ENCODE assay signal across 9 mouse cellular contexts in genomic region chr7:63855283-63855682, GRCm38 (mm10).
DNase-seq lines count a peak whose midpoint lies in the region; ATAC-seq lines count a peak whose summit lies in the region.
"Had no signal": no experiment of that assay in that cellular context is flagged by ENCODE, and none has a peak within 500 bp of the region (broad histone marks: within the 10 kb centered on the region; RNA-seq: fewer than 3 reads in every experiment).

No protein-coding gene starts in this region.

- H3K4me2 ChIP-seq in forebrain, embryonic 14.5 days (ENCODE audit: low read length): no peak overlapping the region
- H3K4me2 ChIP-seq in forebrain, embryonic 13.5 days: no peak overlapping the region

- H3K27me3 ChIP-seq in forebrain, embryonic 14.5 days (replicated peaks; ENCODE audit: control insufficient read depth, insufficient read depth, low read length): no peaks in the 10 kb centered on the region
- no peaks in the 10 kb centered on the region for H3K27me3 ChIP-seq in forebrain, embryonic 13.5 days

- H3K36me3 ChIP-seq in forebrain, embryonic 14.5 days (ENCODE audit: control insufficient read depth, insufficient read depth, low read length): no peaks in the 10 kb centered on the region
- no peaks in the 10 kb centered on the region for H3K36me3 ChIP-seq in forebrain, embryonic 13.5 days (ENCODE audit: poor library complexity, severe bottlenecking)

- ATAC-seq in forebrain, embryonic 14.5 days: no peak
- ATAC-seq in forebrain, embryonic 13.5 days: no peak
- peak; percentile 73 for ATAC-seq in megakaryocyte progenitor cell, adult 5-6 weeks (replicated peaks; ENCODE audit: poor library complexity)

- no peak overlapping the region for H3K27ac ChIP-seq in forebrain, embryonic 14.5 days (ENCODE audit: low read depth, low read length)
- no peak overlapping the region for H3K27ac ChIP-seq in forebrain, embryonic 13.5 days

- WGBS in forebrain, embryonic 14.5 days: 76% methylated on average over 4 of the region's 4 CpGs
- 80% methylated on average over 4 of the region's 4 CpGs for WGBS in forebrain, embryonic 13.5 days

- H3K4me1 ChIP-seq in forebrain, embryonic 14.5 days (ENCODE audit: control insufficient read depth, insufficient read depth, low read length): 0 out of 2 replicates have a peak, but pooled peaks cover 5% of the 10 kb centered on the region
- H3K4me1 ChIP-seq in forebrain, embryonic 13.5 days: peaks cover 5% of the 10 kb centered on the region; the same call in 1 of the 2 replicates

- H3K9me3 ChIP-seq in forebrain, embryonic 14.5 days (replicated peaks; ENCODE audit: control insufficient read depth, low read length): no peaks in the 10 kb centered on the region
- no peaks in the 10 kb centered on the region for H3K9me3 ChIP-seq in forebrain, embryonic 13.5 days (replicated peaks)

- H3K4me3 ChIP-seq in forebrain, embryonic 14.5 days (ENCODE audit: low read depth, low read length): no peak overlapping the region
- H3K4me3 ChIP-seq in forebrain, embryonic 13.5 days: no peak overlapping the region
- H3K4me3 ChIP-seq: megakaryocyte, embryonic 14.5 days had no signal

- DNase-seq in forebrain, embryonic 14.5 days (ENCODE audit: low spot score): peak; percentile 55
- DNase-seq in MEL-GATA-1-ER (ENCODE audit: extremely low read depth, low read depth): peak; percentile 17
- peak; percentile 68 for DNase-seq in cerebellum, adult 9-11 months
- peak; percentile 87 for DNase-seq in heart, adult 8-10 months (ENCODE audit: low spot score)
- DNase-seq in layer of hippocampus, postnatal 25 days (ENCODE audit: extremely low spot score in 1 of 2, low spot score in 1 of 2): peak; percentile 52 to 82
- DNase-seq in spleen, postnatal 14 days (ENCODE audit: low spot score in 2 of 2): peak; percentile 65 to 75

- no peak overlapping the region for H3K9ac ChIP-seq in forebrain, embryonic 14.5 days (ENCODE audit: low read length)
- H3K9ac ChIP-seq in forebrain, embryonic 13.5 days: no peak overlapping the region

Comparison
In these comparisons a context has a peak if more than half of its experiments do, and no peak if none do; other contexts are left out.
1. DNase-seq: peak in every context shown above with its lines; median percentile 87 in heart, adult 8-10 months; 70 in spleen, postnatal 14 days; 68 in cerebellum, adult 9-11 months; 67 in layer of hippocampus, postnatal 25 days; 55 in forebrain, embryonic 14.5 days; 17 in MEL-GATA-1-ER.